Mouse (Mus musculus) small intestine, adult 2 months (tissue): ENCODE measurements around the gene Cel.

Experiments used
- CTCF ChIP-seq: fragments of 200-500 bp; IDR thresholded peaks from 2 replicates; pipeline ENCODE4 v1.5.1; 2012; ENCODE audit warnings: low read depth, mild to moderate bottlenecking, control low read depth, inconsistent platforms, low read length, moderate library complexity, mixed read lengths; ENCODE audit not compliant: insufficient replicate concordance, insufficient read length; ENCODE audit errors: extremely low read depth
- POLR2A ChIP-seq: fragments of 200-500 bp; IDR thresholded peaks from 2 replicates; pipeline ENCODE4 v1.6.1; 2012; ENCODE audit warnings: low read depth, mild to moderate bottlenecking, control low read depth, inconsistent platforms, low read length, moderate library complexity

DNA sequence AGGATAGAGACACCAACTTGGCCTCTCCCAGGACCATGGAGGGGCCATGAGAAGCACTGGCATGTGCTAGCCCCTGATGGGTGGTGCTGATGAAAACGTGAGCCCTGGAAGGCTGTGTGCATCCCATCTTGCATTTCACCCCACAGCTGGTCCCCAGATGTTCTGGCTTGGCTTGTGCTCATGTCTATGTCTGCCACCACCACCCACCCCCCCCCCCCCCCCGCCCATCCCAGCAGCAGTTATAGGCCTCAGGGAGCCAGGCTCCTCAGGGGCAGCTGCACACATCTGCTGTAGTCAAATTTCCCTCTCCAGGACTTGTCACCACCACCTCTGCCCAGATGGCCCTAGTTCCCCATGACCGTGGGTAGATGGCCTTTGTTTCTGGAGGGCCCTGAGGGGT, 6.7 kb upstream of the Cel start:
- no peak for TF ChIP-seq CTCF
- TF ChIP-seq POLR2A, result no peak
